7 mouse cellular contexts compared by ENCODE assay signal in genomic region chr4:120854588-120855319, GRCm38 (mm10). TPM values are rescaled to one million over a fixed set of nuclear protein-coding genes. Genes with fewer than 3 reads are reported as not detected.
DNase-seq lines count a peak whose midpoint lies in the region; ATAC-seq lines count a peak whose summit lies in the region.

TSS of gene Rims3 (plus strand) at chr4:120854816.

- peak within 1 kb of the TSS; percentile 72 for H3K9ac ChIP-seq in forebrain, embryonic 12.5 days

- peak; percentile 35 for DNase-seq in c-Kit-positive CD71-positive TER-119-positive erythroid progenitor cells, embryonic 14.5 days (ENCODE audit: low spot score)
- DNase-seq in left cerebral cortex, postnatal 25 days (ENCODE audit: low spot score in 2 of 2), result peak; percentile 46 to 65
- DNase-seq in mesoderm, embryonic 11.5 days (ENCODE audit: low read depth, low spot score), result peak; percentile 57
- DNase-seq in right cerebral cortex, postnatal 14 days, result peak; percentile 67

- H3K36me3 ChIP-seq in forebrain, embryonic 12.5 days (replicated peaks), result no peaks in the 10 kb centered on the region

- H3K4me3 ChIP-seq in forebrain, embryonic 12.5 days (replicated peaks), result peak within 1 kb of the TSS; percentile 70

- H3K4me1 ChIP-seq in forebrain, embryonic 12.5 days, result peaks cover 25% of the 10 kb centered on the region

- no peaks in the 10 kb centered on the region for H3K9me3 ChIP-seq in forebrain, embryonic 12.5 days

- H3K27ac ChIP-seq in forebrain, embryonic 12.5 days, result no peak within 1 kb of the TSS

- intact Hi-C loops in left cerebral cortex, postnatal 25 days (cut with DNase I), result no loop called here

- peaks cover 20% of the 10 kb centered on the region for H3K27me3 ChIP-seq in forebrain, embryonic 12.5 days

- WGBS in forebrain, embryonic 12.5 days, result 1% methylated on average over 61 of the region's 68 CpGs

- ATAC-seq in activated CD4-positive, CD25-positive, alpha-beta regulatory T cell, adult 4 months, result peak; percentile 77
- peak; percentile 89 for ATAC-seq in forebrain, embryonic 12.5 days (ENCODE audit: low FRiP score)
- peak; percentile 85 for ATAC-seq in inflammation-experienced regulatory T-cells, adult 6 months

- peak within 1 kb of the TSS; percentile 93 for H3K4me2 ChIP-seq in forebrain, embryonic 12.5 days

RNA-seq across cellular contexts. Expression of gene Rims3, which starts in this region (rescaled TPM):
- under 1 TPM; 0.68 to 0.99 TPM for polyA plus RNA-seq in activated CD4-positive, CD25-positive, alpha-beta regulatory T cell, adult 4 months (2017; shearing (Covaris generic))
- polyA plus RNA-seq in forebrain, embryonic 12.5 days (2016; fragmentation: Nextera tagmentation; extraction: Ambion mirVana), result 6.2 and 7.3 TPM in 2 replicates
- polyA plus RNA-seq in inflammation-experienced regulatory T-cells, adult 6 months (2017; shearing (Covaris generic)), result 1 to 10 TPM in 2 of 3 experiments, under 1 TPM in 1; 0.58 to 1.1 (median 1.0) TPM
- total RNA-seq in left cerebral cortex, postnatal 25 days (2021), result 100 to 1,000 TPM in 1 of 2 experiments, 10 to 100 TPM in 1; 94.9 to 115 TPM

Comparison
In these comparisons a context has a peak if more than half of its experiments do, and no peak if none do; other contexts are left out.
1. Peak in ATAC-seq in activated CD4-positive, CD25-positive, alpha-beta regulatory T cell, adult 4 months; RNA of the gene not detected or under 1 TPM.